Mouse (Mus musculus) heart, embryonic 14.5 days (tissue): ENCODE measurements around the gene Rasa1. TPM values are rescaled to one million over a fixed set of nuclear protein-coding genes. Genes with fewer than 3 reads are reported as not detected.

Source experiments
- ATAC-seq: fragments of 200-750 bp; cut with Nextera tagmentation; 2 replicates; pipeline ENCODE4 v1.8.0; 2017; ENCODE audit warnings: low read depth, moderate TSS enrichment; ENCODE audit not compliant: insufficient number of reproducible peaks, insufficient read depth, low FRiP score
- H3K27ac ChIP-seq, 2 experiments: fragments of 200-500 bp in 1 of 2; fragments of 300-500 bp in 1 of 2; sonication (generic) in 1 of 2; replicated peaks in 1 of 2; 2 replicates each; pipeline ENCODE4 v1.5.1; 2012 to 2014; ENCODE audit warnings: low read depth in 2 of 2, low read length in 2 of 2, control low read depth in 1 of 2, mild to moderate bottlenecking in 1 of 2, mixed read lengths in 1 of 2; ENCODE audit not compliant: control insufficient read depth in 1 of 2, insufficient read depth in 1 of 2
- H3K27me3 ChIP-seq: fragments of 300-500 bp; sonication (generic); 2 replicates; pipeline ENCODE4 v1.6.1; 2014; ENCODE audit warnings: mild to moderate bottlenecking, low read length, control low read depth; ENCODE audit not compliant: control insufficient read depth, insufficient read depth
- H3K36me3 ChIP-seq: fragments of 300-500 bp; sonication (generic); 2 replicates; pipeline ENCODE4 v1.6.1; 2014; ENCODE audit warnings: mild to moderate bottlenecking, control low read depth, low read length, mixed read lengths; ENCODE audit not compliant: control insufficient read depth, insufficient read depth
- H3K4me1 ChIP-seq, 2 experiments: fragments of 200-500 bp in 1 of 2; fragments of 300-500 bp in 1 of 2; sonication (generic) in 1 of 2; 2 replicates each; pipeline ENCODE4 v1.6.1; 2012 to 2014; ENCODE audit warnings: low read length in 2 of 2, control low read depth in 1 of 2, mixed read lengths in 1 of 2; ENCODE audit not compliant: control insufficient read depth in 2 of 2, insufficient read depth in 2 of 2
- H3K4me2 ChIP-seq: fragments of 300-500 bp; sonication (generic); 2 replicates; pipeline ENCODE4 v1.6.1; 2014; ENCODE audit warnings: mild to moderate bottlenecking, low read length
- H3K4me3 ChIP-seq, 2 experiments: fragments of 200-500 bp in 1 of 2; fragments of 300-500 bp in 1 of 2; sonication (generic) in 1 of 2; 2 replicates each; pipeline ENCODE4 v1.5.1; 2012 to 2014; ENCODE audit warnings: low read length in 2 of 2, mild to moderate bottlenecking in 2 of 2, control low read depth in 1 of 2, low read depth in 1 of 2, moderate library complexity in 1 of 2; ENCODE audit not compliant: control insufficient read depth in 1 of 2, insufficient read depth in 1 of 2
- H3K9ac ChIP-seq: fragments of 300-500 bp; sonication (generic); 2 replicates; pipeline ENCODE4 v1.6.1; 2014; ENCODE audit warnings: mild to moderate bottlenecking, low read length
- H3K9me3 ChIP-seq: fragments of 300-500 bp; sonication (generic); 2 replicates; pipeline ENCODE4 v1.6.1; 2016; ENCODE audit warnings: low read length, control low read depth; ENCODE audit not compliant: control insufficient read depth
- WGBS: fragments of 180-500 bp; shearing (Covaris S2); extraction: QIAGEN DNeasy Blood & Tissue Kit; methylation state at CpG from one replicate; pipeline ENCODE4 v1.1.7; 2014; 5-methylcytosine and 5-hydroxymethylcytosine counted together
- polyA plus RNA-seq: library from polyadenylated mRNA; unstranded; fragments of >200 nt; fragmentation: Nextera tagmentation; extraction: Ambion mirVana; gene quantifications from 2 replicates; pipeline ENCODE4 v1.2.1, GENCODE M21; 2014

The Rasa1 gene
- polyA plus RNA-seq, 1 experiment from 2014 or later, result 53.8 TPM

DNA sequence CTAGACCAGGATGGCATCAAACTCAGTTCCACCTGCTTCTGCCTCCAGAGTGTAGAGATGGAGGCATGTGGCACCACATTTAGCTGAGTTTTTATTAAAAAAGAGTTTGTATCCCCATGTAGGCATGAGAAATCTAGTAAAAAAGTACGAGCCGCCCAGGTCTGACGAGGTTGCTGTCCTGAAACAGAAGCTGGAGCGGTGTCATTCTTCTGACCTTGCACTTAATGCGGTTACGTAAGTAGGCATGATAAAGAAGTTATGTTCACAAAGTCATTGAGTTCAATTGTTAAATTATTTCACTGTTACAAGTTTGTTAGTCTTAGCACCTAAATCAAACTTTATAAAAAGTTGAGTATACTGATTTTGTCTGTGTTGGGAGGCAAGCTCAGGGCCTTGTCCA lies 80.3 kb downstream of the Rasa1 start:
- Histone ChIP-seq H3K9ac (no peak overlapping the region), H3K36me3 (peaks cover 49% of the 10 kb centered on the region), H3K27ac (no peak overlapping the region), H3K4me1 (no peaks in the 10 kb centered on the region), H3K4me3 (no peak overlapping the region), H3K9me3 (no peaks in the 10 kb centered on the region), H3K4me2 (no peak overlapping the region), H3K27me3 (no peaks in the 10 kb centered on the region)
- ATAC-seq, result no peak
- WGBS, result 84% methylated on average over 6 of the region's 6 CpGs

DNA sequence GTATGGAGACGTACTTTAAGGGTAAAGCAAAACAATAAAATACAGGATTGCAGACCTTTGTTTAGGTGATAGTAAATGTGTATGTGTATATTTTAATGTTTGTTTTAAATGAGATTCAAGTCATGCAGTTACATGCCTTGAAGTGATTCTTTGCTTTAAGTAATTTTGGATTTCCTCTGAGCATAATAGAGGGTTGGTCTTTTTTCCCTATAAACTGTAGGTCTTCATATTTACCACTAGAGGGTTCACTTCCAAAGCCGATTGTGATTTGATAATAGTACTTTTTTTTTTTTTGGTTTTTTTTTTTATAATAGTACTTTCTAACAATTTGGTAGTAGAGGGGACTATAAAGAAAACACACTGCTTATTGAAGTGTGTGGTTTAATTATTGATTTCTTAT lies 81.4 kb downstream of the Rasa1 start:
- Histone ChIP-seq H3K27ac (no peak overlapping the region), H3K36me3 (peaks cover 44% of the 10 kb centered on the region), H3K4me2 (no peak overlapping the region), H3K27me3 (no peaks in the 10 kb centered on the region), H3K4me3 (no peak overlapping the region), H3K4me1 (peaks cover 0 to 4% of the 10 kb centered on the region in 2 experiments; a peak in 1 of 4 replicates), H3K9ac (no peak overlapping the region), H3K9me3 (no peaks in the 10 kb centered on the region)
- WGBS, result 80% methylated on average over 2 of the region's 2 CpGs
- ATAC-seq, result no peak

DNA sequence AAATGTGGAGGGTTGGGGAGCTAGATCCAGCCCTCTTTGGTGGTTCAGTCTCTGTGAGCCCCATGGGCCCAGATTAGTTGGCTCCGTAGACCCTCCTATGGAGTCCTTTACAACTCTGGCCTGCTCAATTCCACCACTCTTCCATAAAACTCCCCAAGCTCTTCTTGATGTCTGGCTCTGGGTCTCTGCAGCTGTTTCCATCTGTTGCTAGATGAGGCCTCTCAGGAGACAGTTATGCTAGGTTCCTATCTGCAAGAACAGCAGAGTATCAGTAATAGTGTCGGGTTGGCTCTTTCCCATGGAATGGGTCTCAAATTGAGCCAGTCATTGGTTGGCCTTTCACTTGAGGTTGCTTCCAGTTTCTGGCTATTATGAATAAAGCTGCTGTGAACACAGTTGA lies 97.7 kb downstream of the Rasa1 start:
- ATAC-seq, result no peak
- peaks cover 0 to 3% of the 10 kb centered on the region in 2 experiments; a peak in 1 of 4 replicates for H3K4me1 ChIP-seq
- H3K4me2 ChIP-seq, result no peak overlapping the region
- no peak overlapping the region for H3K27ac ChIP-seq
- H3K27me3 ChIP-seq, result no peaks in the 10 kb centered on the region
- no peak overlapping the region for H3K4me3 ChIP-seq
- H3K9me3 ChIP-seq, result no peaks in the 10 kb centered on the region
- 96% methylated on average over 2 of the region's 2 CpGs for WGBS
- H3K9ac ChIP-seq, result no peak overlapping the region
- peaks cover 24% of the 10 kb centered on the region for H3K36me3 ChIP-seq

DNA sequence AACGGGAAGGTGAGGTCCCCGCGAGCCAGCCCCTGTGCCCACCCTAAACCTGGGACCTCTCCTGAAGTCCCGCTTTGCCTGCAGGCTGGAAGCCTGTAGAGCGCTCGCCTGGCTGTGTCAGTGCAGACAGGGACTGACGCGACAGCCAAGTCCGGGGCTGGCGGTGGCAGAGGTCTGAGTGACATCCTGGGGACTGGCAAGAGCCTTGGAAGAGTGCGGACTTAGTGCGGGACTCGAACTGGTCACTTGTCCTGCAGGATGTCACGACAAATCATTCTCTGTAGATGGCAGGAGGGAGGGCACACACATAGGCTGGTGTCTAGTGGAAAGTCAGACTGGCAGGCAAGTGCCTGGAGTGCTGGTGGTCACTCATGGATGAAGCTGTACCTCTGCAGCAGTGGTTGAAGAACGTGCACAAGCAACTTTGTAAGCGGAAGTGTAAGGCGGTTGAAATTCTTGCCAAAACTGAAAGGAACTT lies 99.2 kb downstream of the Rasa1 start:
- H3K4me1 ChIP-seq, result peaks cover 0 to 3% of the 10 kb centered on the region in 2 experiments; a peak in 1 of 4 replicates
- ATAC-seq, result peak; percentile 69
- no peaks in the 10 kb centered on the region for H3K9me3 ChIP-seq
- peak overlapping the region; percentile 90 for H3K9ac ChIP-seq
- H3K27me3 ChIP-seq, result no peaks in the 10 kb centered on the region
- peak overlapping the region; percentile 87 to 96 for H3K4me3 ChIP-seq
- 1% methylated on average over 17 of the region's 17 CpGs for WGBS
- H3K27ac ChIP-seq, result peak overlapping the region; percentile 67 to 84
- H3K4me2 ChIP-seq, result peak overlapping the region; percentile 86
- peaks cover 24% of the 10 kb centered on the region for H3K36me3 ChIP-seq

DNA sequence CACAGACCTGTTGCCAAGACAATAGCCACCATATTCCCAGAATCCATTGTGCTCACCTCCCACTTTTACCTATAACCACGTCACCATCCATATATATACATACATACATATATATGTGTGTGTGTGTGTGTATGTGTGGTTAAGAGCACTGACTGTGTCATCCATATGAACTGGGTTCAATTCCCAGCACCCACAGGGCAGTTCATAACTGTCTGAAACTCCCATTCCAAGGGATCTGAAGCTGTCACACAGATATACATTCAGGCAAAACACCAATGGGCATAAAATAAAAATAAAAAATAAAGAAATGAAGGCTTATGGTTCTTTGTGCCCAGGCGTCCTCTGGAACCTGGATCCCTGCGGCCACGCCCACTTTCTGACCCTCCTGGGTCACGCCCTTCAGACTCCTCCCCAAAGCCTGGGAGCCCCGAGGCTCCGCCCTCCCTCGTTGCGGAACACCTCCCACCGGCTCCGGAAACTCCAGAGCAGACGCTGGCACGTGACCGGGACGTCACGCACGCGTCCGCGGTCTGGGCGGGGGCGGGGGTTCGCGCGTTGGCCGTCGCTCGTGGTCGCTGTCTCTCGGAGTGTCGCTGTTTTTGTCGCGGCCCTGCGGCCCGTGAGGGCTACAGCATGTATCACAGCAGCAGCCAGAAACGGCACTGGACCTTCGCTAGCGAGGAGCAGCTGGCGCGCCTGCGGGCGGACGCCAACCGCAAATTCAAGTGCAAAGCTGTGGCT lies 99.9 kb downstream of the Rasa1 start, which contains the start of gene Ccnh:
TSS of gene Ccnh (plus strand) at position 506 of the 741 bp plus-strand sequence.
- ATAC-seq, result peak; percentile 98
- H3K4me2 ChIP-seq, result peak within 1 kb of the TSS; percentile 86
- H3K9me3 ChIP-seq, result no peaks in the 10 kb centered on the region
- peak within 1 kb of the TSS; percentile 67 to 84 for H3K27ac ChIP-seq
- H3K27me3 ChIP-seq, result no peaks in the 10 kb centered on the region
- peaks cover 24% of the 10 kb centered on the region for H3K36me3 ChIP-seq
- peak within 1 kb of the TSS; percentile 90 for H3K9ac ChIP-seq
- WGBS, result 1% methylated on average over 44 of the region's 44 CpGs
- peak within 1 kb of the TSS; percentile 87 to 96 for H3K4me3 ChIP-seq
- peaks cover 0 to 3% of the 10 kb centered on the region in 2 experiments; a peak in 1 of 4 replicates for H3K4me1 ChIP-seq

Other genes with a start within 250 kb of the Rasa1 start
- gene Ccnh, start 99.7 kb downstream of the Rasa1 start, polyA plus RNA-seq, result 59.6 and 70.5 TPM in 2 replicates